Mouse (Mus musculus) gastrocnemius, postnatal 36 days (tissue): ENCODE data around the gene Dydc2. TPM values are rescaled to one million over a fixed set of nuclear protein-coding genes. Genes with fewer than 3 reads are reported as not detected.
"Not testable (repeated sequence)": the region's sequence is repeated elsewhere in the genome, so short reads cannot be mapped to it uniquely, and the experiment has no call there.

Experiments
- DNase-seq, 2 experiments: peaks; one replicate each; pipeline ENCODE4 v3.0.0; 2022
- intact Hi-C: fragments of 180-260 bp; cut with DNase I; formaldehyde crosslinking; loops from one replicate; pipeline ENCODE4 v1.15.1; 2025
- long read RNA-seq, 2 experiments: library from polyadenylated mRNA; stranded (forward); transcript quantifications; one replicate each; pipeline ENCODE4 v2.0.0; 2021
- total RNA-seq, 2 experiments: library from RNA; stranded (reverse); gene quantifications; 2 replicates each; pipeline ENCODE4 v1.2.3; 2021

Dydc2 gene
- total RNA-seq, result not detected
- long read RNA-seq, experiment 1, result 0 reads
- long read RNA-seq, experiment 2, result 0 reads

DNA sequence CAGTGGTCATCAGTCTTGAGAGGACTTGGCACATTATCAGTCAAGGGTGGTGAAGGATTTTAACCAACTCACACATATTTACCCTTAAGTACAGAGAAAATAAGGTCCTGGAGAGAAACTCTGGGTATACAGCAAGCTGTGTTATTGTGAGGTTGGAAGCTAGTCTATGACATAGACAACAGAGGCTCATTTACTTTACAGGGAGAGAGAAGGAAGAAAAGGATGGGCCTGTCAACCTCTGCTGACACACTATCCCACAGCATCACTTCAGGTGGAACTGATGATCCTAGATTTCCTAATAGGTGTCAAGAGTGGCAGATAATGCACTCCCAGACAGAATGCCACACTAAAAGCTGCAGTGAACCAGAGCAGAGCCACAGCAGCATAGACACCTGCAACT, at the start of gene Dydc2:
Gene Dydc2, minus strand, starts transcription at position 101 of the 400 bp plus-strand sequence.
- intact Hi-C loops, result no loop called here
- no peak for DNase-seq

DNA sequence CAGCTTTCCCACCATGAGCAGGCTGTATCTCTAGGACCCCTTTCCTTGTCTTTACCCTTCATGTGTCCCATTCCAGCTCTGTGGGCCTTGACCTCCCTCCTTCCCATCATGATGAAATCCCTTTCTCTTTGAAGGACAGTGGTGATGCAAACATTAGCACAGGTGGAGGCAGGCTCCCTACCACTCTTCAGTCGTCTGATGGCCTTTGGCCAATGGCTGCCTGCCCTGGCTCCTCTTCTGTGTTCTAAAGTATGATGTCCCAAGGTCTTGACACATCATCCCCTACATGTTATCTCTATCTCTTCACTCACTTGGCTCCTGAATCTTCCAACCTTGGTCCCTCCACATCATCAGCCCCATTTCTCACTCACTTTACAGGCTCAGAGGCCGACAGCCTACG, 47.3 kb upstream of the Dydc2 start:
- DNase-seq, result no peak
- intact Hi-C loops, result no loop called here

DNA sequence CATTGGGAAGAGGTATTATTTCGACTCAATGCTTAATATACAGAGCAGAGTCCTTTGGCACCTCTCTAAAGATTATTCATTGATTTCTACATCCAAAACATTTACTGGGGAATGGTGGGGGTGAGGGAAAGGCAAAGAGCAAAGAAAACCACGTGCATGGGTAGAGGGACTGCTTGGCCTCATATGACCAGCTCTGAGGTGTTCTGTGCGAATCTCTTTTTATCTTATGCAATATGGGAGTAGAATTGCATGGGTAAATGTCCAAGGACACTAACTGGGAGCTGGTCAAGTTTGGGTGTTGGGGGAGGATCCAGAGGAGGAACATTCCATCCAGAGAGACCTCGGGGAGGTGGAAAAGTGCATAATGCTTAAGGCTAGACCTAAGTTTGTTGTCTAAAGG, 43.9 kb upstream of the Dydc2 start:
- intact Hi-C loops, result no loop called here
- no peak for DNase-seq

DNA sequence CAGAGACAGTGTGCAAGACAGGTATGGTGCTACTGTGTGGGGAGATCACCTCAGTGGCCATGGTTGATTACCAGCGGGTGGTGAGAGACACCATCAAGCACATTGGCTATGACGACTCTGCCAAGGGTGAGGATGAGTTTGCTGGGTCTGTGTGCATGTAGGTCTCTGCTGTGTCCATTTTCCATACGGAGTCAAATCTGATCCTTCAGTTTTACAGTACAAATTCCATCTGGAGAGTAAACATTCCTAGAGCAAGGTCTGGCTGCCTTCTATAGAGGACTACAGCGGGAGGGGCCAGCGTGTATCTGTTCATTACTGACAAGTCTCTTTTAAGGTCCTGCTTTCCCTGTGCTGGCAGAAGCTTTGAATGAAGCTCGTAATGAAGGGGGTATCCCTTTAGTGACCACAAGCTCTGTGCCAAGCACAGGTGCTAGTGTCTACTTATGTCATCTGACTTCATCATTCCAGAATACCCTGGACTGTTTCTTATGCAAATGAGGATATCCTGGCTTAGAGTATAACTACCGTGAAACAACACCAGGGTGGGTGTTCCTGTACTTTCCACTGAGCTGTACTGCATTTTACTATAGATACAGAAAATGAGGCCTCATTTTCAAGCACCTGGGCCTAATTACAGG, 42.1 kb upstream of the Dydc2 start:
- intact Hi-C loops, result no loop called here
- no peak for DNase-seq

DNA sequence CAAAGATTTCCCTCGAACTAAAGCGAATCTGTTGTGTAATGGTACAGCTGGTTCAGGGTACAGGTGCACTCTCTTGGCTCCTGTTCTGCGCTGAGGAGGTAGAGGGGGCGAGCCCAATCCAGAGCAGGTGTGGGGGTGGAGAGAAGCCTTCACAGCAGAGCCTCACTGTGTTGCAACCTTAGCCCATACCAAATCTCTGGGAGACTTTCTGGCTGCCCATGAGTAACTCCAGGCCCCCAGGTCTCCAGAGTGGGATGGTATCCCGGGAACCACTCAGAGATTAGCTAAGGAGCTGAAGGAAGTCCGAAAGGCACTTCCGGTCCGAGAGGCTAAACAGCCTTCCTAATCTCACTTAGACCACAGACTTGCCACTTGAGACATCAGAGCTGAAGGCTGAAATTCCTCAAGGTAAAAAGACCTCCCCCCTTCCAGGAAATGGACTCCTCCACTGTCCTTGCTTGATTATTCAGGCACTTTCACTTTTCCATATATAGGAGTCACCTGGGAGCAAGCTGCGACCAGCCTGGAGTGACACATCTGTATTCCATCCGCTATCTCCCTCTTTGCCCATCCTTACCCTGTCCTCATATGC, 35.9 kb upstream of the Dydc2 start, which contains the start of gene Mat1a:
Gene Mat1a, plus strand, starts transcription at position 183 of the 592 bp plus-strand sequence.
- DNase-seq, result no peak
- intact Hi-C loops, result no loop called here

DNA sequence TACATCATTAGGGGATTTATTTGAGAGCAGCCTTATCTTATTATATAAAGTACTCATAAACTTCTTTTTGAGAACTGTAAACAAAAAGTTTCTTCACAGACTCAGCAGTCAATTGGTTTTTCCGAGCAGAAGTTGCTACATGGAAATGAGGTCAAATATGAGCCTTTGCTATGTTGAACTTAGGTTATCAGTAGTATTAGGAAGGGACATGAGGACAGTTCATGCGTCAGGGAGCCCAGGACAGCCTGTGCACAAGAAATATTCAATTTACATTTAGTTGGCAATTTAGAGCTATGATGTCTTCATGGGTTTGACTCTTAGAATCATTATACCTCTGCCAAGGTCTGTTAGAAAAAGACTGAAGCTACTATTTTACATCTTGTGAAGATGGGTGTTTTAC, 33.3 kb upstream of the Dydc2 start:
- no peak for DNase-seq
- intact Hi-C loops, result no loop called here

DNA sequence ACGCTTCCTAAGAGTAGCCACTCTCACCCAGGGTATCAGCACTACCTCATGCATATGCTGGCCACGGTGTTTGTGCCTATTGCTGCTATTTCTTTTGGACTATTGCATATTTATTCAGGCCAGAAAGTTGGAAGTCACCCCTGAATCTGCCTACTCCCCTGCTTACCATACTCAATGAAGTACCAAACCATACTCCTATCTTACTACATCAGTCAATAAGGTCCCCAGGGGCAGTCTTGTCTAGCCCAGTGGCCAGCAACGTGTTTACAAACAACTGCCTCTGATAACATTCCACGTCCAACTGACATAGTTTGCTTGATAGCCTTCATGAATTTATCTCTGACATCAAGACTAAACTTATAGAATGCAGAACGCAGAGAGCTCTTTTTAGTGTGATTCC, 32.2 kb upstream of the Dydc2 start:
- no peak for DNase-seq
- intact Hi-C loops, result no loop called here

DNA sequence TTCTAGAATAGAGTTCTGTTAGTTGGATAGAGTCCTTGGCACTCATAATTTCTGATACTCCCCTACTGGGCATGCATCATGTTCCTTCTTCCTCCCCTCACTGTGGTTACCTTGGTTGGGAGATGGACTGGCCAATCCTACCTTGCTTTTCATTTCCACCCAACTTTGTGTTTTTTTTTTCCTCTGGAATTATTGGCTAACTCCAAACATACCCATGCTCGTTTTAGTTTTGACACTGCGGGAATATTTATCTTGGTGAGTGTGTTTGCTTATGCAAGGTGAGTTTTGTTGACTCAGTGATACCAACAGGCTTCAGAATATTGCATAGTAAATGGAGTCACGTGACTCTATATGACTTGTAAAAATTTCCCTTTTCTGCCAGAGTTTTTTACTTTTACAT, 31.7 kb upstream of the Dydc2 start:
- DNase-seq, result no peak
- intact Hi-C loops, result no loop called here

DNA sequence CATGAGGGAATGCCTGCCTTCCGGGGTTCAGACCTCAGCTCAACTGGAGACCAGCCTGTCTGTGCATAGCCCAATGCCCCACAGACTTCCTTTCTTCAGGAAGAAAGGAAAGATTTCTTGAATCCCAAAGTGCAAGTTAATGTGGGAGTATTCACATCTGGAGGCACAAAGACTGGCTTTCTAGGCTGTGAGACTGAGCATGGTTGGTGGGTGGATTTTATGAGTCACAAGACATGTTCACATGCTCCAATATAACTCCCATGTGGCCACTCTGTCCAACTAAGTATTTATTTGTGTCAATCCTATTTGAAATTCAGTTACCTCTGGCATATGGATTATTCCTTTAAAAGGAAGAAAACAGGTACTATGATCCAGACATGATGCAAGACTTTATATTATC, 29.7 kb upstream of the Dydc2 start:
- intact Hi-C loops, result no loop called here
- DNase-seq, result no peak

DNA sequence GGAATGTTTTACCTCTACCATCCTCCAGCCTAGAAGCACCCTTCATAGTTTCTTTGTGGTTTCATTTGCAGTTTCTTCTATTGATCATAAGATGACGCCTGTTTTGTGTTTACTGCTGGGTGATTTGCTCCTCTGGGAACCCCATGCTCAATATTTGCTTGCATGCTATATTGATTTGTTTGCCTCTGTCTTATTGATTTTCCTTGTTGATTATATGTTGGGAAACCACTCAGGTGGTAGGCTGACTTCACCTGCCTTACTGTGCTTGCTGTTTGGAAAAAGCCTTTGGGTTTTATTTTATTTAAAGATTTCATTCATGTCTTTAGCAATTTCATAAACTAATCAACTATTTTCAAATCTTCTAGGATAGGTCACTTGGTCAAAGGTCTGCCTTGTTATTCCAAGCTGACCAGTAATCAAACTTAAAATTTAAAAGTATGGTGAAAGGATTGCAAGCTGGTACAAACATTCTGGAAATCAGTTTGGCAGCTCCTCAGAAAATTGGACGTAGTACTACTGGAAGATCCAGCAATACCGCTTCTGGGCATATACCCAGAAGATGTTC, 27.4 kb upstream of the Dydc2 start:
- intact Hi-C loops, result no loop called here
- no peak for DNase-seq

DNA sequence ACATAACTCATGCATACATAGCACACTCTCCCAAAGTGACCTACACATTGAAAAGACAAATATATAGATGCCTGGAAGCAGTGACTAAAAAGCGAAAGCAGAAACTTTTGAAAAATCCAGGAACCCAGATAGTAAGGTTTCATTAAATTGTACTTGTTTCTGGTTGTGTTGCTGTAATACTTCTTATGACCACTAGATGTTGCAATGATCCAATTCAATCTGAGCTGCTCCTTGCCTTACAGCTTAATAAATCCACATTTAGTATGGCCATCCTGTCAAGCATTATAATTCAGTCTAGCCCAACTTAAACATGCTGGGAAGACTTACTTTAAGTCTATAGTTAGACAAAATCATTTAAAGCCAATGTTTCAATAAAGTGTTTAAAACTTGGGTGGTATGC, 25.1 kb upstream of the Dydc2 start:
- no peak for DNase-seq
- intact Hi-C loops, result no loop called here

DNA sequence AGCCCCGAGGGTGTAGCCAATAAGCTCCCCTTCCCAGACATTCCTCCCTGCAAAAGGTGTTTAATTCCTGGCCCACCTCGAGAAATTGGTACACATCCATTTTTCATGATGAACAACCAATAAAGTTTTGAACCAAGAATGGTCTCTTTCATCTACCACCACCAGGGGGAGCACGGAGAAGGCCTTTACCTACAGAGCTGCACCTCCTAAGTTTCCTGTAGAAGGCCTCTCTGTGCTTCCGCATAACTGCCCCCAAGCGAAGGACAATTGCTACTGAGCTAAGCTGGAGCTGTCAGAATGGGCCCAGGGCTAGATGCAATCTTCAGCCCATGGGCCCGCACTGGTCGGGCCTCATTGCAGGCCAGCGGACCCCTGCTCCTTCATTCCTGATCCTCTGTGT, 21.8 kb upstream of the Dydc2 start:
- no peak for DNase-seq
- intact Hi-C loops, result no loop called here

DNA sequence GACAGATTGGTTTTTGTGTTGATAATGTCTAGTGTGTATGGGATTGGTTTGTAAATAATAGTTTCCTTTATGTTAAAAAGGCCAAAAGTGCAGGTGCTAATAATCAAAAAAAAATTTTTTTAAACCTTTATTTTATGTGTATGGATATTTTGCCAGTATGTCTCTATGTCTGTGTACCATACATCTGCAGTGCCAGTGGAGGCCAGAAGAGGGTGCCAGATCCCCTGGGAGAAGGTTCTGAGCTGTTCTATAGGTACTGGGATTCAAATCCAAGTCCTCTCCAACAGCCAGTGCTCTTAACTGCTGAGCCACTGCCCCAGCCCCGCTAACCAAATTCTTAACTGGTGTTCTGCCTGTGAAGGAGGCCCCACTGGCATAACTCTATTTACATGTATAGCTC, 18.5 kb upstream of the Dydc2 start:
- DNase-seq, result no peak
- intact Hi-C loops, result no loop called here

DNA sequence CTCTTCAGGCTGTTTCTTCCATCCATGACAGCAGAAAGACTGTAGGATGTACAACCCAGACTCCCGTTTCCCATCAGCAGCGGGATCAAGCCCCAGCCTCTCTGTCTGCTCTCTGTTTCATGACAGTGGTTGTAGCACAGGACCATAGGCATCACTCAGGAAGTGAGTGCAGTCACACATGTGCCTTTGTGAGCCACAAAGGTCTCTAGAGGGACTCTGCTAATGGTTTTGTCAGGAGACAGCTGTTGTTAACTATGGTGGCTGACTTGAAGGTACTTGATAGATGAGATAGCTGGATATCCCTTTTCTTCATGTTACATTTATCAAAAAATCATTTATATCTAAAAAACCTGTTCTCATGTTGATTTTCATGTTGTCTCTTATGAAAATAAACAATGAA, 13.4 kb upstream of the Dydc2 start:
- DNase-seq, result no peak
- intact Hi-C loops, result no loop called here

DNA sequence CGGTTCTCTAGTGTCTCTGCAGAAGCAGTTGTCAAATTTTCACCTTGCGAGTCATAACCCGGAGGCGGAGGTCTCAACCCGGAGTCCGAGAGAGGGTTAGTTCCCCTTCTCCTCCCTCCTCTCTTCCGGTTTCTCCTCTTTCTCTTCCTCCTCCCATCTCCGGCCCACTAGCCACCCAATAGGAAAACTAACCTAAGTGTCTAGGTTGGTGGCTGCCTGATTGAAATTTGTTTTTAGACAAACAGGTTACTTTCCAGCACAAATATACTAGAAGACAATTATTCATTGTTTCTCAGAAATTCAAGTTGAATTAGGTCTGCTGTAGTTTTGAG, 3.9 kb upstream of the Dydc2 start:
- intact Hi-C loops, result no loop called here
- no peak for DNase-seq

DNA sequence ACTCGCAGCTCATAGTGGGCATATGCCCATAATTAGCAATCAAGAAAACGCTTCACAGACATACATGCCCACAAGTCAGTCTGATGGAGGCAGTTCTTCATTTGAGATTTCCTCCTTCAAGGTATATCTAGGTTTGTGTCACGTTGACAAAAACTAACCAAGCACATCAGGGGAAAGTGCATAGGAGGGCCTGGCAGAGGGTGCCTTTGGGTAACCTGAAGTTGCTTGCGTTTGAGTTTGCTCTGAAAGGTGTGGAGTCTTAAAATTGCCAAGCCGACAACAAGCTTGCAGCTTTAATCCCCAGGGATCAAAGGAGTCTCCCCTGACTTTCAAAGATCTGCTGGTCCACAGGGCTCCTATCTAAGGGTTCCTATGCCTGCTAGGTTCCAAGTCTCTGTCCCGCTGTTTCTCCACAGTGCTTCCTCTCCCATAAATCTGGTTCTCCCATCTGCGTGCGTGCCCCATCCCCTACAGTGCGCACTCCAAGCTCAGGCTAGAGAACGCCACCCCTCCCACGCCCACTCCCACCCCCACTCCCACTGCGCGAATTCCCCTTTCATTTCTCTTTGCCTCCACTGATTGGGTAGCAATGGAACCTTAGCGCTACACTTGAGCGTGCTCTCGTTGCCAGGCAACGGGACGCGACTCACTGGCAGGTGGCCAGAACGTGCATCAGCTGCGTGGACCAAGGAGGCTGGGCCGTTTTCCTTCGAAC, 3.4 kb upstream of the Dydc2 start, which contains the start of gene Dydc1:
Gene Dydc1, plus strand, starts transcription at position 683 of the 715 bp plus-strand sequence.
- intact Hi-C loops, result no loop called here
- peak; percentile 13 to 32 for DNase-seq

DNA sequence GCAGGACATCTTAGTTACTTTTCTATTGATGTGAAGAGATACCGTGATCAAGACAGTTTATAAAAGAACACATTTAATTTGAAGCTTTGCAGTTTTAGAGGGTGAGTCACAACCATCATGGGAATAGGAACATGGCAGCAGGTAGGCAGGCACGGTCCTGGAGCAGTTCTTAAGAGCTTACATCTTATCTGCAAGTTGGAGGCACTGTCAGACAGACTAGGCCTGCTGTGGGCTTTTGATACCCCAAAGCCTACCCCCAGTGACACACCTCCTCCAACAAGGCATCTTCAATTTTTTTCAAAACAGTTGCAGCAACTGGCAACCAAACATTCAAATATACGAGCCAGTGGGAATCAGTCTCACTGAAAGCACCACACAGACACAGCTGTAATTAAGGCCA, 1.3 kb upstream of the Dydc2 start:
- intact Hi-C loops, result no loop called here
- no peak for DNase-seq

DNA sequence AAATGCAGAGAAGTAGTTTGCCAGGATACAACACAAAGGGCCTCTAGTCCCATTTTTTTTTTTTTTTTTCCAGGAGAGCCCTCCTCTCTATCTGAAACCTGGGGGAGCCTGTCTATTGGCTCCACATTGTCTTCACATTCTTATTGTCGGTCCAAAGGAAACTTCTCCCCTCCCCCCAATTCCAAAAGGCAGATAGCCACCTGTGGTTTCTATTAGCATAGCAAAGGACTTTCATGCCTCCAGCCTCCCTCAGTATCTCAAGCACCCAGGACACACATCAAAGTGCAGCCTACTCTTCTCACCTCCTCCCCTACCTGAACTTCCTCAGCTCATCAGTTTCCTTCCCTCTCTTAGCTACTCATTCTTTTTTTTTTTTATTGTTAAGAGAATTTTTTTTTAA, 2.6 kb downstream of the Dydc2 start:
- intact Hi-C loops, result no loop called here

DNA sequence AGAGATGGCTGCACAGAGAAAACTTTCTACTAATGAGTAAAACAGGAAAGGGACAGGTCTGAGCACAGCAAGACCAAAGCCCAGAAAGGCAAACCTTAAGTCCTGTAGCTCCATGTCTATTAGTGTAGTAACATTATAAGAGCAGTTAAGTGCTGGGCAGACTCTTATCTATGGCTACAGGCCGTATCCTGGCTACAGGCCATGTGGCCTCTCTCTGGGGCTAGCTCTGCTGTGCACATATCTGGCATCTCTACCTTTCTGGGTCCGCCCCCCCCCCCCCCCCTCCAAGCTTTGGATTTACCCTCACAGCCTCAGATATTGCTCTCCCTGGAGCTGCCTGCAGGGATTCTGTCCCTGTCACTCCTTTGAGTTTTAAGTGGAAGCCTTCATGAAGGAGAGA, 3.8 kb downstream of the Dydc2 start:
- intact Hi-C loops, result no loop called here
- no peak for DNase-seq

More for the DNA sequence above, 2.6 kb downstream of the Dydc2 start:
- DNase-seq, result no peak

DNA sequence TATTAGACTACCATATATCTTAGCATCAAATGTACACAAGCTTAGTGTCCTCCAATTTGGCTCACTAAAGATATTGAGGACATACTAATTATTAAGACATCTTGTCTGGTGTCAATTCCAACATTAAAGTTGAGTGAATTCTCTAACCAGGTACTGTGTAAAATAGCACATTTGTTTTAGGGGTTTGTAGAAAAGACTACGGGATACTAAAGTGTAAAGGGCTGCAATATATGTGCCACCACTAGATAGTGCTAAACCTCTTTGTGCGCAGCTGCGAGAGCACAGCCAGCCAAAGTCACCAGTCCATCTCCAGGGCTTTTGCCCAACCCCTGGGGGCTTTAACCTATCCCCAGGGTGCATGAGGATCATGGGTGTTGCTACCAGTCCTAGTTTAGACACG, 15.8 kb downstream of the Dydc2 start:
- DNase-seq, intact Hi-C loops: not testable (repeated sequence)

DNA sequence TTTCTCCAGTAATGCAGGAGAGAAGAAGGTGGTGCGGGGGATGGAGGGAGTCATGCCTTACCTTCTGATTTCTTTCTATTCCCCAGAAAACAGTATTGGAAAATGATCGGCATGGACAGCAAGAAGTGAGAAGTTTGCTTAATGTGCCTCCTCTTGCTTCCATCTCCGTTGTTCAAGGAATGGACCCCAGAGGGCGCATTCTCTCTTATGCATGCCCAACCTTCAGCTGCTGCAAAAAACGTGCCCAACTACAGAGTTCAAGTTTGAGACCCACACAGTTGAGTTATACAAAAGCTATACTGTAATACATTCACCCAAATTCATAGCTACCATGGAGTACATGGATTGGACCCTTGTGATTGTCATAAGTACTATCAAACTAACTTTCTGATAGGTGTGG, 16.5 kb downstream of the Dydc2 start:
- no peak for DNase-seq
- intact Hi-C loops, result no loop called here

DNA sequence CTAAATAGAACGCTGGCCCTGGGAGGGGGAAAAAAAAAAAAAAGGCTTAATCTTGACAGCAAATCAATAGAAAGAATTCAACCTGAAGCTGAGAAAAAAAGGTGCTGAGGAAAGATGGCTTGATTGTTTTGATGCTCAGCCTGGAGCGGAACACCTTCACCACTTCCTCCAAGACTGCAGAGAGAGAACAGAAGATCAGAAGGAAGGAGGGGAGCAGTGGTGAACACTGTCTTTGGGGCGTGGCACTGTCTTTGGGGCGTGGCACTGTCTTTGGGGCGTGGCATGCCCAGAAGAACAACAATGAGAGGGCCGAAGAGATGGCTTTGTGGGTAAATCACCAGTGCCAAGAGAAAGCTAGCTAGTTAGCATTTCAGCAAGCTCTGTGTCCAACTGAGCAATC, 18.5 kb downstream of the Dydc2 start:
- DNase-seq, result no peak
- intact Hi-C loops, result no loop called here
